Mouse (Mus musculus) cerebellum, postnatal 25 days (tissue): ENCODE results near the gene Plxna4.

Experiments
- DNase-seq, 2 experiments: peaks; one replicate each; pipeline ENCODE4 v3.0.0; 2021; ENCODE audit warnings: mixed read lengths in 2 of 2

Plxna4 gene

GRCm38 (mm10) chr6:32469196-32469595 lies 118.8 kb downstream of the Plxna4 start:
- DNase-seq, result no peak

GRCm38 (mm10) chr6:32465129-32465528 lies 122.9 kb downstream of the Plxna4 start:
- DNase-seq, result no peak

GRCm38 (mm10) chr6:32464637-32465036 lies 123.4 kb downstream of the Plxna4 start:
- no peak for DNase-seq

- no peak for DNase-seq
Observed at GRCm38 (mm10) chr6:32464046-32464445, 123.9 kb downstream of the Plxna4 start.

- DNase-seq, result no peak
Observed at GRCm38 (mm10) chr6:32460400-32460799, 127.6 kb downstream of the Plxna4 start.

GRCm38 (mm10) chr6:32456641-32457040 lies 131.4 kb downstream of the Plxna4 start:
- no peak for DNase-seq

GRCm38 (mm10) chr6:32451851-32452250 lies 136.1 kb downstream of the Plxna4 start:
- DNase-seq, result no peak

- DNase-seq, result no peak
Observed at GRCm38 (mm10) chr6:32449237-32449963, 138.6 kb downstream of the Plxna4 start.

- DNase-seq, result no peak
Observed at GRCm38 (mm10) chr6:32448787-32449186, 139.2 kb downstream of the Plxna4 start.

- no peak for DNase-seq
Observed at GRCm38 (mm10) chr6:32446276-32446675, 141.7 kb downstream of the Plxna4 start.

GRCm38 (mm10) chr6:32445246-32445645 lies 142.7 kb downstream of the Plxna4 start:
- DNase-seq, result no peak

- DNase-seq, result no peak
Observed at GRCm38 (mm10) chr6:32444393-32444792, 143.6 kb downstream of the Plxna4 start.

GRCm38 (mm10) chr6:32443679-32444078 lies 144.3 kb downstream of the Plxna4 start:
- no peak for DNase-seq

GRCm38 (mm10) chr6:32439434-32439833 lies 148.6 kb downstream of the Plxna4 start:
- DNase-seq, result no peak

GRCm38 (mm10) chr6:32437219-32437618 lies 150.8 kb downstream of the Plxna4 start:
- no peak for DNase-seq

- no peak for DNase-seq
Observed at GRCm38 (mm10) chr6:32423124-32423523, 164.9 kb downstream of the Plxna4 start.

- no peak for DNase-seq
Observed at GRCm38 (mm10) chr6:32420610-32421009, 167.4 kb downstream of the Plxna4 start.

GRCm38 (mm10) chr6:32417351-32417750 lies 170.6 kb downstream of the Plxna4 start:
- peak in 1 of 2 experiments; percentile 33 for DNase-seq

GRCm38 (mm10) chr6:32411325-32411724 lies 176.7 kb downstream of the Plxna4 start:
- DNase-seq, result no peak

GRCm38 (mm10) chr6:32409625-32410024 lies 178.4 kb downstream of the Plxna4 start:
- no peak for DNase-seq

GRCm38 (mm10) chr6:32407574-32408185 lies 180.3 kb downstream of the Plxna4 start:
- DNase-seq, result no peak

- no peak for DNase-seq
Observed at GRCm38 (mm10) chr6:32406316-32407095, 181.5 kb downstream of the Plxna4 start.

GRCm38 (mm10) chr6:32402560-32403235 lies 185.3 kb downstream of the Plxna4 start:
- peak; percentile 58 to 67 for DNase-seq
